Mouse (Mus musculus) skeletal muscle tissue, postnatal 0 days (tissue): Measurements from ENCODE around the gene Gm904. TPM values are rescaled to one million over a fixed set of nuclear protein-coding genes. Genes with fewer than 3 reads are reported as not detected.

Source experiments
- microRNA-seq, 2 experiments: library from miRNA; unstranded; fragments of <30 nt; microRNA quantifications; one replicate each; pipeline ENCODE4; 2016
- polyA plus RNA-seq: library from polyadenylated mRNA; unstranded; fragments of >200 nt; fragmentation: Nextera tagmentation; extraction: Ambion mirVana; gene quantifications from 2 replicates; pipeline ENCODE4 v1.2.1, GENCODE M21; 2015

Gm904 gene
- polyA plus RNA-seq = not detected in 2 replicates

DNA sequence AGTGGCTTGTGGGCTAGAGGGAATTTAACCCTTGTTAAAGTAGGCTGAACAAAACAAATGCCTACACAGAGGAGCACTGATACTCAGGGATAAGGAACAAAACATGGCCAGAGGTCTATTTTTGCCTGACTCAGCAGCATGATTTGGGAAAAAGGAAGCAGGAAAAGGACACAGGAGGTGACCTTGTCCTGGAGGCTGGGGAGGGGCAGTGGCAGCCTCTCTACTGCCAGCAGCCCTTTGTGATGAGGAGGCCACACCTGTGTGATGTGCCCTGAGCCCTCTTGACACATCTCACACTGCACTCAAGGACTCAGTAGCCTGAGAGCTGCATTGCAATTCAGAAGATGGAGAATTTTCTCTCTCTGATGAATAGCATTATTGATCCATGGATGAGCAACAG lies at the start of gene Gm904:
Gm904 (plus strand) TSS at position 301 of the 400 bp plus-strand sequence.

Small RNA genes within 50 kb of the gene (microRNA-seq; reads per million reads assigned to microRNA genes)
- gene Gm23952 = 0 reads per million in 2 experiments
- 0 reads per million in 2 experiments for gene Mir683-2

Other genes with a start within 250 kb of the Gm904 start
- gene Fbxw17, start 225.4 kb upstream of the Gm904 start, polyA plus RNA-seq = 19.1 and 20.4 TPM in 2 replicates
- gene Gm47429, start 199.3 kb upstream of the Gm904 start, polyA plus RNA-seq = not detected in 2 replicates
- not detected in 2 replicates for gene Nutm2, start 175.9 kb upstream of the Gm904 start, polyA plus RNA-seq
- not detected in 2 replicates for gene Gm8765, start 55.1 kb downstream of the Gm904 start, polyA plus RNA-seq